Mouse (Mus musculus): ENCODE measurements around the gene Casr.

GRCm38 (mm10) chr16:36492420-36492819 lies 69.5 kb downstream of the Casr start:
- no peak for TF ChIP-seq POLR2A (IDR thresholded peaks at IDR 0.05; ENCODE audit: low read depth, low read length)
- TF ChIP-seq CTCF (IDR thresholded peaks at IDR 0.05; ENCODE audit: extremely low read depth, insufficient read length, insufficient replicate concordance, low read depth, low read length) = no peak

Measured in small intestine, adult 2 months (tissue).